Mouse (Mus musculus): ENCODE data around the gene Iqce.

DNA sequence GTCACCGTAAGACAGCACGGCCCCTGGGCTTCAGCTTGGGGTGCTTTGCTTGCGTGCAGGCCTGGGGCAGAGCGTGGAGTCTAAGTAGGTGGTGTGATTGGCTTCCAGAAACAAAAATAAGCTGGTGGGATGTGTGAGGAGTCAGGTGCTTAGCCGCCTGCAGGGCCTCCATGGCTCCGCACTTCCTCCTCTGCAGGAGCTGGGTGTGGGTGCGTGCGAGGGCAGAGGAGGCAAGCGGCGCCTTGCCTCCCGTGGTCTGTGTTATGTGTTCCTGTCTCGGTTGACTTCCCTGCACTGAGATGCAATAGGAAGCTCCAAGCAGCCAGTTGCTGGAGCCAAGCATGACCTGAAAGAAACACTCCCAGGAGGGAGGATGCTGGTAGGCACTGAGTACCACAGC lies 37.6 kb upstream of the Iqce start:
- no peak for TF ChIP-seq CEBPB (IDR thresholded peaks at IDR 0.05; ENCODE audit: insufficient read depth, poor library complexity, severe bottlenecking)
- no peak for TF ChIP-seq POLR2A (IDR thresholded peaks at IDR 0.05; ENCODE audit: insufficient read length, low read depth)
- no peak for TF ChIP-seq TCF12 (IDR thresholded peaks at IDR 0.05; ENCODE audit: insufficient read depth, poor library complexity, severe bottlenecking)
- TF ChIP-seq MAX (IDR thresholded peaks at IDR 0.05; ENCODE audit: low read depth), result no peak
- no peak for TF ChIP-seq POLR2AphosphoS2 (IDR thresholded peaks at IDR 0.05; ENCODE audit: insufficient read length, low read depth)
- TF ChIP-seq USF1 (IDR thresholded peaks at IDR 0.05; ENCODE audit: low read depth), result no peak
